Mouse (Mus musculus): ENCODE results near the gene Krtap28-10.
"Not testable (repeated sequence)": the region's sequence is repeated elsewhere in the genome, so short reads cannot be mapped to it uniquely, and the experiment has no call there.

The Krtap28-10 gene

DNA sequence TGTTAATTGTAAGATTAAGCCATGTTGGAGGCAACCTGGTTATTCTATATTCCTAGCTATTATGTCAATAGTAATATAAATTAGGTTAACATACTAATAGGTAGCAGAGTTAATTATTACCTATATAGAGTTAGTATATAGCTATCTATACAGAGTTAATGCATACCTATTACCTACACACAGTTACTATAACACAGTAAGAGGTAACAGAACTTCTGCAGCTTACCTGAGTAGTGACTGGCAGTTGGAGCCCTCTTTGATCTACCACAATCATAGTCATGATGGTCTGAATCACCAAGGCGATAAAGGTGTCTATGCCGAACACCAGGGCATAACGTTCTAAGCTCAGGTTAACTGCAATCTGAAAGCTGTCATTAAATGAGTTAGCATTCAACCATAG is 27.8 kb downstream of the Krtap28-10 start:
- no peak for DNase-seq (ENCODE audit: low read depth, low spot score)

- no peak for DNase-seq (ENCODE audit: low read depth, low spot score)
These were observed 34.8 kb downstream of the Krtap28-10 start for GRCm38 (mm10) chr1:83007471-83007870.

- no peak for DNase-seq (ENCODE audit: low read depth, low spot score)
These were observed 35.8 kb downstream of the Krtap28-10 start for GRCm38 (mm10) chr1:83006218-83007179.

GRCm38 (mm10) chr1:83000306-83000705 is 42.0 kb downstream of the Krtap28-10 start, which contains the start of gene Gm47959:
Gene Gm47959 (plus strand): TSS chr1:83000548.
- not testable (repeated sequence) for DNase-seq (ENCODE audit: low read depth, low spot score)

DNA sequence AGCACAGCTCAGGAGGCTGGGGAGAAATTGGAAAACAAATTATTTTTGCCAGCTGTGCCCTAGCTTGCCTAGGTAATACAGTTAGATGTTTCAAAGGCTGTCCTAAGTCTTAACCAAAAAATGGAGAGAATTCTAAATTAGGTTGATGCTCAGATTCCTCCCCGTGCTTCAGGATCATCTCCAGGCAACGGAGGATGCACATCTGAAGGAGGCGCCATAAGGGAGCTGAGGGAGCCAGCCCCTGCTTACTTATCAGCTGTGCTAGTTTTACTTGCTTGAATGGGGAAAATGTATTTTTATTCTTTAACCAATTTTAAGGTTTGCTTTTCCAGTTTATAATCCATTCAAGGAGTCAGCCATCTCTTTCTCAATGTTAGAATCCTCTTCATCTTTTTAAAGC is 48.3 kb downstream of the Krtap28-10 start:
- DNase-seq (ENCODE audit: low read depth, low spot score): no peak

DNA sequence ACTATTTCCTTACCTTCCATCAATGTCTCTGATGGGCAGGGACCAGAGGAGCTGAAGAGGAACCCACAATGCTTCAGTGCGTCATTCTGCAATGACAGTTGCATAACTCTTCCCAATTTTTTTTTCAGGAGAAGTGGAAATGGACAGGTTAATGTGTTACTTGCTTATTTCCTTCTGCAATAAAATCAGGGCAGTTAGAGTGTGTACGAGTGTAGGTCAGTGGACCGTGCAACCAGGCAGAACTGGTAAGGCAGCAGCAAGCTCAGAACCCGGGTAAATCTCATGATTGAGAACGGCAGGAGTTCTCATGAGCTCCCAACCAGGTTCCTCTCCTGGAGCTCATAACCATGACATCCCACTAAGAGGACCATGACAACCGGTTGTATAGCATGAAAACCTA is 50.2 kb downstream of the Krtap28-10 start:
- no peak for DNase-seq (ENCODE audit: low read depth, low spot score)

- DNase-seq (ENCODE audit: low read depth, low spot score): no peak
These were observed 50.7 kb downstream of the Krtap28-10 start for GRCm38 (mm10) chr1:82991596-82991995.
